Mouse (Mus musculus) urinary bladder, postnatal 25 days (tissue): ENCODE data around the gene Cacna1i.

Source experiments
- DNase-seq: peaks from one replicate; pipeline ENCODE4 v3.0.0; 2022; ENCODE audit warnings: low spot score

Gene Cacna1i

DNA sequence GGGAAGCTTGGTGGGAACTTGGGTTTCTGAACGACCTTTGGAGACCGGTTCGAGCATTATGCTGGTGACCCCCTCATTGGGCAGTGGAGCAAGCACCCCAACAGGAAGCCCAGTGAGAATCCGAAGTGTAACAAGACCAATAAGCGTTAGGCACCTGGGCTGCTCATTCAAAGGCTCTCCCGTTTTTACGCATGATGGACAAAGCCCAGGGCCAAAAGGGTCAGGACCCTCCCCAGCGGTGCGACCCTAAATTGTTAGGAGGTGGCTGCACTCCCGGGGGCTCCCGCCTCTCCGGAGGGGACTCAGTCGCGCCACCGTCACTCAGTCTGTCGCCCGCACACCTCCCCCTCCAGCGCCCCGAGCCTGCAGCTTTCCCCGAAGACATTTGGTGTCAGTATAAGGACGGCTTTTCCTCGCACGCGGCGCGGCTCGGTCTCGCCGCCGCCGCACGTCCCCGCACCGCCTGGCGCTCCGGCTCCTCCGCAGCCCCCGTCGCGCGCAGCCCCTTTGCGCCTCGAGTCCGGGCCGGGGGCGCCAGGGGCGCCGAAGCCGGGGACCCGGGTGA is at the start of gene Cacna1i:
TSS of gene Cacna1i (plus strand) at position 388 of the 565 bp plus-strand sequence.
- no peak for DNase-seq

DNA sequence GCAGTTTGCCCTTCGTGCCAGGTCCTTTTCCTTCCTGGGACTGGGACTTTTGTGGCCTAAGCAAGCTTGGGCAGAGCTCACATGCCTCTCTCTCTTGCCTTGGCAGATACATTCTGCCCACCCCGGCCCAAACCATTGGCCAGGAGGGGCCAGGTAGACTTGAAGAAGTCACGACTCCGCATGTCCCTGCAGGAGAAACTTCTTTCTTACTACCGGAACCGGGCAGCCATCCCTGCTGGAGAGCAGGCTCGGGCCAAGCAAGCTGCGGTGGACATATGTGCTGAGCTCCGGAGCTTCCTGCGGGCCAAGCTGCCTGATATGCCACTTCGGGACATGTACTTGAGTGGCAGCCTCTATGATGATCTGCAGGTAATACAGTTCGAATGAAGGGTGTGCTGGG is 38.9 kb upstream of the Cacna1i start:
- DNase-seq, result no peak

DNA sequence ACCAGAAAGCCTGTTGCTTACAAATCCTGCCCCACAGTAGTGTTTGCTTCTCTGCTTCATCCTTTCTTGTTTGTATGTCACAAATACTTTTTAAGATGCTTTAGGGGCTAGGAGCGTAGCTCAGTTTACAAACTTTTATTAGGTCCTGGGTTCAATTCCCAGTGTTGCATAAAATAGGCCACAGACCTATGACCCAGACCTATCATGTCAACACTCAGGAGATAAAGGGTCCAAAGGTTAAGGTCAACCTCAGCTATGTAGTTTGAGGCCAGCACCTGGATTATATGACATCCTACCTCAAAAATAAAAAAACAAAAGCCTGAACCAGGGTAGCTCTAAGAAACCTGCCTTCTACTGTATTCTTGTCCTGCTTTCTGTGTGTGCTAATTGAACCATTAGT is 38.4 kb upstream of the Cacna1i start:
- no peak for DNase-seq

DNA sequence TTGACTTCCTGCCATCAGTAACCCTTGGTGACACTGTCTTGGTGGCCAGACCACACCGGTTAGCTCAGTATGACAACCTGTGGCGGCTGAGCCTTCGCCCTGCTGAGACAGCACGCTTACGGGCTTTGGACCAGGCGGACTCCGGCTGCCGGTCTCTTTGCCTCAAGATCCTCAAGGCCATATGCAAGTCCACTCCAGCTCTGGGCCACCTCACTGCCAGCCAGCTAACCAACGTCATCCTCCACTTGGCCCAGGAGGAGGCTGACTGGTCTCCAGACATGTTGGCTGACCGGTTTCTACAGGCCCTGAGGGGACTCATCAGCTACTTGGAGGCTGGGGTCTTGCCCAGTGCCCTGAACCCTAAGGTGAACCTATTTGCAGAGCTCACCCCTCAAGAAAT is 37.4 kb upstream of the Cacna1i start:
- DNase-seq, result no peak

DNA sequence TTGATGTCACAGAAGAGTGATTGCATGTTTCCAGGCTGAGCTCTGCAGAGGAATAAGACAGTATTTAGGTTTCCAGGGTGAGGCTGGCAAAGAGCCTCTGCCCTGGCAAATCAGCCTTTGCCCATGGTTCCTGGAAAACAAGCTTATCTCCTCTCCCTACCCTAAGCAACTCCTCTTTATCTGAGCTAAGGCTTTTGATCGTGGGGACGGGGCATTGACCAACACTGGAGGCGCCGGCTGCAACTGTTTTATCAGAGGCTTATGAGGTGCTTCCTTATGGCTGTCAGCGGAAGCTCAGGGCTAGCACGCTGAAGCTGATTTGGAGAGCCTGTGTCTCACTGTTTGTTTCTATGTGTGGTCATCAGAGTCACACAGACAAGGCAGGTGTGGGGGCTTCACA is 36.5 kb upstream of the Cacna1i start:
- no peak for DNase-seq

GRCm38 (mm10) chr15:80253530-80253929 is 33.5 kb upstream of the Cacna1i start:
- DNase-seq, result no peak

DNA sequence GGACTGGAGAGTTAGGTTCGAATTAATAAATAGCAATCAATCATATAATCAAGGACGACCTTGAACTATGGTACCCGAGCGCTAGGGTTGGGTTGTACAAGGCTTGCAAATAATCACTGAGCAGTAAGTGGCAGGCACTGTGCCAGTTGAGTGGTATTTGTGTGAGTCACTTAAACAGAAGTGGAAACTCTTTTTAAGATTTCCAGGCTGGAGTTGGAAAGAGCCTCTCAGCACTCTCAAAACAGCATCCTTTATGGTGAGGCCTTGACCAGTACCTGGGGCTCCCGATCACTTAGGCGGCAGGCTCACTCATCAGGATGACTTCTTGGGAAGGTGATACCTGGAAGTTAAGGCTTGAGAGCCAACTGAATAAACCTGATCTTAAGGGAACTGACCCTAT is 32.8 kb upstream of the Cacna1i start:
- DNase-seq, result peak; percentile 49

- peak; percentile 90 for DNase-seq
Measured at GRCm38 (mm10) chr15:80254847-80255645, 32.0 kb upstream of the Cacna1i start, which contains the start of gene Atf4. TSS of gene Atf4 (plus strand) at chr15:80255184.

- DNase-seq, result peak; percentile 78
Measured at GRCm38 (mm10) chr15:80255646-80256121, 31.4 kb upstream of the Cacna1i start.

DNA sequence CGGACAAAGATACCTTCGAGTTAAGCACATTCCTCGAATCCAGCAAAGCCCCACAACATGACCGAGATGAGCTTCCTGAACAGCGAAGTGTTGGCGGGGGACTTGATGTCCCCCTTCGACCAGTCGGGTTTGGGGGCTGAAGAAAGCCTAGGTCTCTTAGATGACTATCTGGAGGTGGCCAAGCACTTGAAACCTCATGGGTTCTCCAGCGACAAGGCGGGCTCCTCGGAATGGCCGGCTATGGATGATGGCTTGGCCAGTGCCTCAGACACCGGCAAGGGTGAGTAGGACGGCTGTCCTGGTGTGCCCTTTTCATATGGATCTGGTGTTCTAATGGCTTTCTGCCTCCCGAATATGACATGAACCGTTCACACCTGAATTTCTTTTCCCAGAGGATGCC is 30.8 kb upstream of the Cacna1i start:
- peak; percentile 16 for DNase-seq

DNA sequence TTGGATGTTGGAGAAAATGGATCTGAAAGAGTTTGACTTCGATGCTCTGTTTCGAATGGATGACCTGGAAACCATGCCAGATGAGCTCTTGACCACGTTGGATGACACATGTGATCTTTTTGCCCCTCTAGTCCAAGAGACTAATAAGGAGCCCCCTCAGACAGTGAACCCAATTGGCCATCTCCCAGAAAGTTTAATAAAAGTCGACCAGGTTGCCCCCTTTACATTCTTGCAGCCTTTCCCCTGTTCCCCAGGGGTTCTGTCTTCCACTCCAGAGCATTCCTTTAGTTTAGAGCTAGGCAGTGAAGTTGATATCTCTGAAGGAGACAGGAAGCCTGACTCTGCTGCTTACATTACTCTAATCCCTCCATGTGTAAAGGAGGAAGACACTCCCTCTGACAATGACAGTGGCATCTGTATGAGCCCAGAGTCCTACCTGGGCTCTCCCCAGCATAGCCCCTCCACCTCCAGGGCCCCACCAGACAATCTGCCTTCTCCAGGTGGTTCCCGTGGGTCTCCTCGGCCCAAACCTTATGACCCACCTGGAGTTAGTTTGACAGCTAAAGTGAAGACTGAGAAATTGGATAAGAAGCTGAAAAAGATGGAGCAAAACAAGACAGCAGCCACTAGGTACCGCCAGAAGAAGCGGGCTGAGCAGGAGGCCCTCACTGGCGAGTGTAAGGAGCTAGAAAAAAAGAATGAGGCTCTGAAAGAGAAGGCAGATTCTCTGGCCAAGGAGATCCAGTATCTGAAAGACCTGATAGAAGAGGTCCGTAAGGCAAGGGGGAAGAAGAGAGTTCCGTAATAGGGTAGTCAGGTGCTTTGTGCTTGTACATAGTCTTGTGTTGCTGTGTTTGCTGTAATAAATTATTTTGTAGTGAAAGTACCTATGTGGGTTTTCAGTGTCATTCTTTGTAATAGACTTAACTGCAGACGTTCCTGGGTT is 30.1 kb upstream of the Cacna1i start:
- DNase-seq, result no peak

GRCm38 (mm10) chr15:80257602-80258239 is 29.3 kb upstream of the Cacna1i start:
- DNase-seq, result peak; percentile 17

DNA sequence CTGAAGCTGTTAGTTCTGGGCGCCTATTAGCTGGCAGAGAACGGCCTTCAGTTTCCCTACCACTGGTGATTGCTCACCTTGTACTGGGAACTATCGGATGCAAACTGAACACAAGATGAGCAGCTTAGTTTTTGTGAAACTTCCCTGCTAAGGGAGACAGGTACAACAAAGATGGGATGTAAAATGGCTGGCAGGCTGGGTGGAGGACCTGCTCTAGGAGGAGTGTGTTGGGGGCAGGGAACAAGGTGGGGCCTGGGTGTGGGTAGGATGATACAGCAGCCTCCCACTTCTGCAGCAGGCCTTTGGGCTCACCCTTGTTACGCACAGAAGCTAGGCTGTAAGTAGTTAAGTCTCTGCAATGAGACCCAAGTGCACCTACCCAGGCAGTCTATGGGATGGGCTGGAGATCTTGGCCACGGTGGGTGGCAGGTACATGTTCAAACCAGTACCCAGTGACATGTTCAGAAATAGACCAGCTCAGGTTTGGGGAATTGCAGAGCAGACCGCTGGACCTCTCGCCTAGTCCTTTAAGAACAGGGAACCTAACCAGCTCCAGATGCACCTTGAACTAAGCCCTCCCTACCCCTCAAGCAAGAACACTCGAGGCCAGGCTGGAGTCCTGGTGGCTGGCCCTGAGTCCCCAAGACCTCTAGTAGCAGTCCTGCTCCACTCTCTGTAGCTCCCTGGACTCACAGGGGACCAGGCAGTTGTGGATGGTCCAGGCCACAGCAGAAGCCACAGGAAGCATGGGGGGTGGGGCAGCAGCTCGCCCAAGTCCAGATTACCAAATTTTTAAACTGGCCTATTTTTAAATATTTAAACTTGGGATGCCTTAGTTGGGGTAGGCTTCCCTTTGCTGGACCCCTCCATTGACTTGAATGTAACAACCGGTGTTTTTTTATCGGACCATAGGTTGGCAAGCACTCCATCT is 28.5 kb upstream of the Cacna1i start:
- DNase-seq, result peak; percentile 32

DNA sequence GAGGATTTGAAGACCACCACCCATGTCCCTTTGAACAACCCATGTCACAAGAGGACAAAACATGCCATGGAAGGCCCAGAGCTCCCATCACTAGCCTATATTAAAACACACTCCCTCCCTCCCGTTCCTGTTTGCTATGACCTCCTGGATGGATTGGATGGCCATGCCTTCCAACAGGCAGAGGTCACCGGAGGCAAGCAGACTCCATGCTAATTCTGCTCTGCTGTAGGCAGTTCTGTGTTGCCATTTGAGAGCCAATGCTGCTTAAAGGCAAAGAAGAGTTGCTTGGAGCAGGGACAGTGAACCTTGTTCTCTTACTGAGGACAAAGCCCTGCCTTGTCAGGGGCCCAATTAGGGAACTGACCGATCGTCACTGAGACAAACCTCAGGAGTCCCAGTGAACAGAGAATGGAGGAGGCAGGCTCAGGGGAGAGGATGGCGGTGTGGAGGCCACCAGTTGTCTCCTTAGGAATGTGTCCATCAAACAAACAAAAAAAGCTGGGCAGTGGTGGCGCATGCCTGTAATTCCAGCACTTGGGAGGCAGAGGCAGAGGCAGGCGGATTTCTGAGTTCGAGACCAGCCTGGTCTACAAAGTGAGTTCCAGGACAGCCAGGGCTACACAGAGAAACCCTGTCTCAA is 27.5 kb upstream of the Cacna1i start:
- no peak for DNase-seq

DNA sequence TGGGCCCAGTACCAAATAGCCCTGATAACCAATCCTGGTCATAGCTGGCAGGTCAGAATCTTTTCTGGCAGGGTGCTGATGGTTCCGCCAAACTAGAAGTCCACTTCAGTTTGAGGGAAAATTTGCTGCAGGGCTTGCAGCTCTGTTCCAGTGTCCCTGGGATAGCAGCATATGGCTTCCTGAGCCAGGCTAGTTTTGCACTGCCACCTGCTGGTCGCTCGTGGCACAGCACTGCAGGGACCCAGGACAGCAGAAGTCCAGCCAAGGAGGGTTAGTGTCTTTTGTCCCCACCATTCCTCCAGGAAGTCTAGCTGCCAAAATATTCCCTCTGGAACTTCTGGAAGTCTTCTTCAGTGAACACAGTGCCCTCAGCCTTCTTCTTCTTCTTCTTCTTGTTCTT is 26.4 kb upstream of the Cacna1i start:
- peak; percentile 86 for DNase-seq

DNA sequence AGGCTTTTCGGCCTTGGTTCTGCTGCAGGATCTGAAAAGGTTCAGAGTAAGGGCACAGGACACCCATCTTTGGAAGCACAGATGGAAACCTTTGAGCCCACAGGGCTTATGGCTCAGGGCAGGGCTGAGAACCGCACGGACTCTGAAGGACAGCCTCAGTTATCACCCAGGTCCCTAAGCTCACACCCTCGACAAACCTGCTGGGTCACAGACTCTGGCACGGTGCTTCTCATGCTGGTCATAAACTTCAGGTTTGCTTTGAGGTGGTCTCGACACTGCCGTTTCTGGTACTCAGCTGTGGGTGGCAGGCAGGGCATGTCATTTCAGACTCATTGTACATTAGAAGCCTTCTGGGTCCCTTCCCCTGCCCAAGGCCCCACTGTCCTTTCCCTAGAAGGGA is 25.9 kb upstream of the Cacna1i start:
- DNase-seq, result no peak

GRCm38 (mm10) chr15:80263610-80264575 is 23.1 kb upstream of the Cacna1i start, which contains the start of gene Rps19bp1:
TSS of gene Rps19bp1 (minus strand) at chr15:80264315.
- DNase-seq, result peak; percentile 83

DNA sequence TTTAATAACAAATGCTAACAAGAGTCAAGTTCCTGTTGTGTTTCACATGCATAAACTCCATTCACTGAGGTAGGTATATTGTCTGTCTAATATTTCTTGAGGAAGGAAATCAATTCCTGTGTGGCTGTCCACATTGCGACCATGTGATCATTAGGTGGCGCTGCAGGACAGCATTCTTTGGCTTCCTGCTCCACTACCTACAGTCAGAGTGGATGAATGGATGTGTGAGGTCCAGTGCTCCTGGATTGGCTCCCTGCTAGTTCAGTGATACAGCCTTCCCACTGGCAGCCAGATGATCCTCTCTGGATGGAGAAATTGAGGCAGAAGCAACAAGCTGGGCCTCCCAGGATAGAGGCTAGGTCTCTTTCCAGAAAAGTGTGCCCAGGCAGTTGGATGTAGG is 20.8 kb upstream of the Cacna1i start:
- peak; percentile 57 for DNase-seq

DNA sequence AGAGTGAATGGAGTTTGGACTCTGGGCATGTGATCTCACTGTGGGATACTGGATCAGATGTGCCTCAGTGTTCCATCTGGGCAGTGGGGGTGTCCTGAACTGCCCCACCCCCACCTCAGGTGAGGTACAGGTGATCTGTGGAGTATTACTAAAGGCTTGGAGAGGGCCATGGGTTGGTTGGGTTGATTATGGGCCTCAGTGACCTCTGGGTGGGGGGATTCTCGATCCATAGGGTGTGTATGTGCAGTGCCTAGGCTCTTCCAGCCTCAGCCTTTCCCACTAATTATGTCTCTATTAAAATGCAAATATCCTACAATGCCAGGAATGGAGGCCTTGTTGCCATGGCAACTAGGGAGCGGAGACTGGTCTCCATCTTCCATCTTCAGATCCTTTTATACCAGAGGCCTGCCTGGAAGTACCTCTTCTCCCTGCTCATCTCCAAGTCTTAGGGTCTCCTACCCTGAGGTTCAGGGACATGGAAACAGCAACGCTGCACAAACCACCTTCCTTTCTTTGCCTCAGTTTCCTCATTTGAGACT is 15.1 kb upstream of the Cacna1i start:
- no peak for DNase-seq
